Mouse (Mus musculus): ENCODE measurements at regions not wholly inside any gene's neighbourhood (a gene's known extent, or its start where the extent isn't known, plus 50 kb on each side); places are given as distances from the start of the nearest gene placed in this dataset.

DNA sequence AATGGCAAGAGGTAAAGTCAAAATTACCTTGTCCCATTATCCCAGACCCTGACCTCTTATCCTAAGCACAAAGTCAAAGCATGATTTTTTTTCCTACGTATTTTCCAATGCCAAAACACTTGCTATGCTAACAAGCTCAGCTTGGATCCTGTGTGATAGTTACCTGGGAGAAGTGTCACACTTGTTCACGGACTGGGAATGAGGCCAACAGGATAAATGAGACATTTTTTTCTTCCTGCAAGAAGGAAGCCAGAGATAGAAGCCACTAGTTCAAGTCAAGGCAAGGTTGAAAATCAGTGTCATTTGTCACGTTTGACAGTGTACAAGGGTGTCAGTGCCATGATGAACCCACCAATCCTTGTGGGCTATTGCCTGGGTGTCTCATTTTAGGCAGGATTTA lies 189.8 kb upstream of the Tas2r119 start:
- H3K9me3 ChIP-seq (ENCODE audit: low read length), result no peaks in the 10 kb centered on the region
- TF ChIP-seq EP300 (IDR thresholded peaks at IDR 0.05; ENCODE audit: low read depth) (no peak), CTCF (IDR thresholded peaks at IDR 0.05; ENCODE audit: low read depth) (no peak)
- DNase-seq, result no peak
- no peak for ATAC-seq
- H3K9ac ChIP-seq (replicated peaks), result no peak overlapping the region
- no peak overlapping the region for H3K4me2 ChIP-seq (ENCODE audit: low read depth, low read length)
- no peaks in the 10 kb centered on the region for H3K27me3 ChIP-seq (ENCODE audit: insufficient read depth, low read length)
- no peak overlapping the region for H3K4me3 ChIP-seq (ENCODE audit: low read depth, low read length)
- H3K4me1 ChIP-seq (ENCODE audit: insufficient read depth), result no peaks in the 10 kb centered on the region
- H3K27ac ChIP-seq (ENCODE audit: low read depth), result no peak overlapping the region
- 65% methylated on average over 3 of the region's 3 CpGs for WGBS (ENCODE audit: insufficient replicate concordance)
- no peaks in the 10 kb centered on the region for H3K36me3 ChIP-seq (replicated peaks; ENCODE audit: insufficient read depth, low read length)

DNA sequence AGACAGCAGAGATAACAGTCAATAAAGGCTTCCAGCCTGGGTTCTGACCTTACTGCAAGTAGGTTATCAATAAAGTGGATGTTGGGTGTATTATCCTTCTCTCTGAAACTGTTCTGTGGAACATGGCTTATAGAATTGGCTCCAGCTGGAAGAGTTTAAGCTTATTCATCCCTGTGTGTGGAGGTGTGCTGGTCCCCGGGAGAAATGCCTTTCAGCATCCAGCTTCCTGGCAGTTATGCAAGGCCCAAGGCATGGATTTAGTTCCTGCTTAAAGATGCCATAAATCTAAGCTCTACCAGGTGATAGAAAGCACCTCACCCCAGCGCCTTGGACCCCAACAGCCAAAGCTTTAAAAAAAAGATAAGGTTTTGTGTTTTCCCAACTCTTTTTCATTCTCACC lies 188.0 kb upstream of the Tas2r119 start:
- no peaks in the 10 kb centered on the region for H3K4me1 ChIP-seq (ENCODE audit: insufficient read depth)
- DNase-seq, result no peak
- no peak overlapping the region for H3K27ac ChIP-seq (ENCODE audit: low read depth)
- H3K9ac ChIP-seq (replicated peaks), result no peak overlapping the region
- 70% methylated on average over 2 of the region's 2 CpGs for WGBS (ENCODE audit: insufficient replicate concordance)
- H3K9me3 ChIP-seq (ENCODE audit: low read length), result no peaks in the 10 kb centered on the region
- no peaks in the 10 kb centered on the region for H3K27me3 ChIP-seq (ENCODE audit: insufficient read depth, low read length)
- ATAC-seq, result no peak
- no peaks in the 10 kb centered on the region for H3K36me3 ChIP-seq (replicated peaks; ENCODE audit: insufficient read depth, low read length)
- no peak overlapping the region for H3K4me2 ChIP-seq (ENCODE audit: low read depth, low read length)
- no peak overlapping the region for H3K4me3 ChIP-seq (ENCODE audit: low read depth, low read length)
- no peak for TF ChIP-seq CTCF (IDR thresholded peaks at IDR 0.05; ENCODE audit: low read depth)
- TF ChIP-seq EP300 (IDR thresholded peaks at IDR 0.05; ENCODE audit: low read depth), result no peak

DNA sequence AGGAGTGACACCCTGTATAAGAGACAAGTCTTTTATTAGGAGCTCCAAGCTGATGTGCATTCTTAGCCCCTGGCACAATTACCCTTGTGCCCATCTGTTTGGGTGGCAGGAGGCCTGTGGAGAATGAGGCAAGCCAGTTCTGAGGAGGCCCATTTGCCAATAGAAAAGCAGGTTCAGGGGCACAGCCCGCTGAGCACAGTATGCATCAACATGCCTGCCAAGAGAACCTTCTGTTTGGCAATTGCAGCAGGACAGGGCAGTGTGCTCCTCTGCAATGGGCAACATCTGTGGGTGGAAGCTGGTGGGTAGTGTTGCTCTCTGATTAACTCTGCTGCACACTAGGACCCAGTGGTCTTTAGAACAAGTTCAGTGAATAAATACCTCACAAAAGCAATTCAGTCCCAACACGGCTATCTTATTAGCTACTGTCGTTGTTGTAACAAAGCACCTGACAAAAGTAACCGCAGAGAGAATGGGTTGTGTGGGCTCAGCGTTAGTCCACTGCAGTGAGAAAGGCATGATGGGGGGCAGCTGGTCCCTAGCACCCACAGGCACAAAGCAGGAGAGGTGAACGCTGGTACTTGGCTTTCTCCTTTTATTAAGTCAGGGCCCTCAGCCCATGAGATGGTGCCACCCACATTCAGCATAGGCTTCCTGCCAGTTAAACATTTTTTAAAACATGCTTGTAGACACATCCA lies 187.3 kb upstream of the Tas2r119 start:
- no peak overlapping the region for H3K4me2 ChIP-seq (ENCODE audit: low read depth, low read length)
- TF ChIP-seq EP300 (IDR thresholded peaks at IDR 0.05; ENCODE audit: low read depth) (no peak), CTCF (IDR thresholded peaks at IDR 0.05; ENCODE audit: low read depth) (no peak)
- no peak overlapping the region for H3K4me3 ChIP-seq (ENCODE audit: low read depth, low read length)
- no peaks in the 10 kb centered on the region for H3K36me3 ChIP-seq (replicated peaks; ENCODE audit: insufficient read depth, low read length)
- no peak overlapping the region for H3K27ac ChIP-seq (ENCODE audit: low read depth)
- H3K9me3 ChIP-seq (ENCODE audit: low read length), result no peaks in the 10 kb centered on the region
- no peak overlapping the region for H3K9ac ChIP-seq (replicated peaks)
- ATAC-seq (no peak), DNase-seq (no peak)
- H3K27me3 ChIP-seq (ENCODE audit: insufficient read depth, low read length), result no peaks in the 10 kb centered on the region
- H3K4me1 ChIP-seq (ENCODE audit: insufficient read depth), result no peaks in the 10 kb centered on the region
- WGBS (ENCODE audit: insufficient replicate concordance), result 78% methylated on average over 6 of the region's 6 CpGs

DNA sequence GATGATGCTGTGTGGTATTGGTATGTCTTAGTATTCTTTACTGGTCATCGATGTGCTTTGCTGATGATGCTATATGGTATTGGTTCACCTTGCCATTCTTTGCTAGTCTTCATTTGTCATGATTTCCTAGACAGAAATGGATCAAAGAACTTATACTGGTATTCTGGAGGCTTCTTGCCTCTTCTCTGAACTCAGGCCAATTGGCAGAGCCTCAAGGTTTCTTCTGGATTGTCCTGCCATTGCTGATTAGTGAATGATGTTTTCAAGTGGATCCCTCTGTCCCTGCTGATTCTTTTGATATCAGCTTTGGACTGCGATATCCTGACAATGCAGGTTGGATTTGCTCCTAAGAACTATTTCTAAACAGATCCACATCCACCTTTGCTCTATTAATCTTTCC lies 179.1 kb upstream of the Tas2r119 start:
- TF ChIP-seq EP300 (IDR thresholded peaks at IDR 0.05; ENCODE audit: low read depth) (no peak), CTCF (IDR thresholded peaks at IDR 0.05; ENCODE audit: low read depth) (no peak)
- WGBS (ENCODE audit: insufficient replicate concordance), result 78% methylated on average over 2 of the region's 2 CpGs
- ATAC-seq, result no peak

DNA sequence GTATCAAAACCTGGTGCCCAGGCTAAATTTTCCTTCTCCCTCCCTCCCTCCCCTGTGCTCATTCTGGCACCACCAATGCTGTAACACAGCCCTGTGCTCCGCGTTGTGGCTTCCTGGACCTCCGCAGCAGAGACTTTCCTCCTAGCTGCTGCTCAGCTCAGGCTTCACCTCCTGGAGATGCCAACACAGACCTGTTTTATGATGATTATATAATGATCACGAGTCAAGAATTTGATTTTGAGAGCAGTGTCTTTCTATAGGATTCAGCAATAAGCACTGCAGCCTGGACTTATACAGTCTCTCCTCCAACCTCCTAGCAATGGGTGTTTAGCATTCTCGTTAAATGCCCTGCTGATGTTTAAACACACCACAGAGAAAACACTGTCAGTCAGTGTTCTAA lies 177.5 kb upstream of the Tas2r119 start:
- no peaks in the 10 kb centered on the region for H3K4me1 ChIP-seq (ENCODE audit: insufficient read depth)
- ATAC-seq (no peak), DNase-seq (no peak)
- no peaks in the 10 kb centered on the region for H3K27me3 ChIP-seq (ENCODE audit: insufficient read depth, low read length)
- no peaks in the 10 kb centered on the region for H3K9me3 ChIP-seq (ENCODE audit: low read length)
- H3K4me3 ChIP-seq (ENCODE audit: low read depth, low read length), result no peak overlapping the region
- no peak overlapping the region for H3K27ac ChIP-seq (ENCODE audit: low read depth)
- no peaks in the 10 kb centered on the region for H3K36me3 ChIP-seq (replicated peaks; ENCODE audit: insufficient read depth, low read length)
- H3K4me2 ChIP-seq (ENCODE audit: low read depth, low read length), result no peak overlapping the region
- WGBS (ENCODE audit: insufficient replicate concordance), result 71% methylated on average over 5 of the region's 5 CpGs
- TF ChIP-seq CTCF (IDR thresholded peaks at IDR 0.05; ENCODE audit: low read depth) (no peak), EP300 (IDR thresholded peaks at IDR 0.05; ENCODE audit: low read depth) (no peak)
- H3K9ac ChIP-seq (replicated peaks), result no peak overlapping the region

More for the DNA sequence above, 179.1 kb upstream of the Tas2r119 start:
- no peak overlapping the region for H3K27ac ChIP-seq (ENCODE audit: low read depth)
- no peak overlapping the region for H3K9ac ChIP-seq (replicated peaks)
- no peaks in the 10 kb centered on the region for H3K27me3 ChIP-seq (ENCODE audit: insufficient read depth, low read length)
- no peaks in the 10 kb centered on the region for H3K4me1 ChIP-seq (ENCODE audit: insufficient read depth)
- no peak overlapping the region for H3K4me3 ChIP-seq (ENCODE audit: low read depth, low read length)
- no peak for DNase-seq
- no peaks in the 10 kb centered on the region for H3K9me3 ChIP-seq (ENCODE audit: low read length)
- no peak overlapping the region for H3K4me2 ChIP-seq (ENCODE audit: low read depth, low read length)
- H3K36me3 ChIP-seq (replicated peaks; ENCODE audit: insufficient read depth, low read length), result no peaks in the 10 kb centered on the region

DNA sequence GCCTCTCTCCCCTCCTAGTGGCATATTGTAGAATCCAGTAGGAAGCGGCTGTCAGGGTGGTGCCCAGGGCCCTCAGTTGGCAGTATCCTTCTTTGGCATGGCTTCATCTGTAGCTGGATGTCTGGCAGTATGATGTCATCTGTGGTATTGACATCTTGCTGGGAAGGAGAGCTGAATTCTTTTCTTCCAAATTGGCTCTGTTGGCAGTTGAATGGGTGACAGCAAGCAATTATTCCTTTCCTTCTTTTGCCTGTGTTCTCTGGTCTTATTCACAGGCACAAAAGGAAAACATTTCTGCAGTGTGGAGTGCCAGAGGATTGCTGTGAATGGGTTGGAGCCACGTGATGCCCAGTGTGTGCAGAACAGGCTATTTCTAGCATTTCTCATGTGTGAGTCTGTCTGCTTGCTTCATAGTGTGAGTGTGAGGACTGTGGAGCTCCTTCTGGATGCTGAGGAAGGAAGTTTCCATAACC lies 174.1 kb upstream of the Tas2r119 start:
- Histone ChIP-seq H3K4me2 (ENCODE audit: low read depth, low read length) (no peak overlapping the region), H3K27ac (ENCODE audit: low read depth) (no peak overlapping the region), H3K9ac (replicated peaks) (no peak overlapping the region), H3K4me3 (ENCODE audit: low read depth, low read length) (no peak overlapping the region), H3K9me3 (ENCODE audit: low read length) (no peaks in the 10 kb centered on the region), H3K27me3 (ENCODE audit: insufficient read depth, low read length) (no peaks in the 10 kb centered on the region), H3K36me3 (replicated peaks; ENCODE audit: insufficient read depth, low read length) (no peaks in the 10 kb centered on the region), H3K4me1 (ENCODE audit: insufficient read depth) (no peaks in the 10 kb centered on the region)
- 52% methylated on average over 2 of the region's 2 CpGs for WGBS (ENCODE audit: insufficient replicate concordance)
- DNase-seq (no peak), ATAC-seq (no peak)
- TF ChIP-seq CTCF (IDR thresholded peaks at IDR 0.05; ENCODE audit: low read depth) (no peak), EP300 (IDR thresholded peaks at IDR 0.05; ENCODE audit: low read depth) (no peak)

Measured in liver, postnatal 0 days (tissue).